Mouse (Mus musculus): Measurements from ENCODE around the gene Gm10985. TPM values are rescaled to one million over a fixed set of nuclear protein-coding genes. Genes with fewer than 3 reads are reported as not detected.

Gene Gm10985
- polyA plus RNA-seq (2017; shearing (Covaris generic)), result not detected

GRCm38 (mm10) chr3:53844786-53845185 is at the start of gene Gm10985:
Gene Gm10985 (plus strand): TSS chr3:53845086.

GRCm38 (mm10) chr3:53863383-53864220 is 18.7 kb downstream of the Gm10985 start, which contains the start of gene Ufm1:
Gene Ufm1 (minus strand): TSS chr3:53863830.

Other genes starting within 250 kb of the Gm10985 start
- not detected for gene Frem2, start 187.7 kb upstream of the Gm10985 start, polyA plus RNA-seq (2017; shearing (Covaris generic))
- 44.0 TPM for gene Ufm1, start 18.7 kb downstream of the Gm10985 start, polyA plus RNA-seq (2017; shearing (Covaris generic))